Mouse (Mus musculus) brain, adult 10 weeks (tissue): ENCODE results near the gene Cep295. TPM values are rescaled to one million over a fixed set of nuclear protein-coding genes. Genes with fewer than 3 reads are reported as not detected.

Source experiments
- polyA plus RNA-seq: library from polyadenylated mRNA; stranded (reverse); fragments of 350-450 nt; fragmentation: Illumina TruSeq; extraction: RNeasy Lipid Tissue Mini Kit (QIAGEN cat#74804); gene quantifications from one replicate; pipeline ENCODE4 v1.2.3, GENCODE M21; 2015; ENCODE audit warnings: low read depth, low replicate concordance

Cep295 gene
- polyA plus RNA-seq, result 13.4 TPM

DNA sequence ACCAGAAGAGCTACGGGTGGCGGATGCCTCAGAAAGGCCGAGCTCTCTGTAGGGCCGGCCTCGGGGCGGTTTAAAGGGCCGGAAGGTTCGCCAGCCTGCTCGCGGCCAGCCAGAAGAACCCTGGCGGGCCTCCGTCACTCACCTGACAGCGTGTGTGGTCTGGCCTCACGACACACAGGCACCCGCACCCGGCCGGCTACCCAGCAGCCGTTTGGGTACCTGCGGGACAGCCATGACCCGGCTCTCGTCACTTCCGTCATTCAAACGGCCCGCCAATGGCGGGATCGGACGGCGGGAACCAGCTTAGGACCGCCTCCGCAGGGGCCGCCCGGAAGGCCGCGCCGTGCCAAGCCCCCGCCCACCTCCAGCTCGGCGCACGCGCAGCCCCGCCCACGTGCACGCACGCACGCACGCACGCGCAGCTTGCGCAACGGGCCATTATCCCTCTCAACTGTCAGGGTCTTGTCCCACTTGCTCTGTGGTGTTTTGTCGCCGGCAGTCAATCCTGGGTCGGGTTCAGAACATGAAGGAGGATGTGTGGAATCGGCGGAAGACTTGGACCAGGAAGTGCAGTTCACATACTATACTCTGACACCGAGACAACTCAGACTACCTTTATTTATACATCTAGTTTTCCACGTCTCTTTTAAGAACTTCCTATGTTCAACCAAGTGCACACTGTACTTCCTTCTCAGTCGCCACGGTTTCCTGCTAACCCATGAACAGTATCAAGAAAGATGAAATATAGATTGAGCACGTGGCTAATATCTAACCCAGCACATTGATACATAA is at the start of gene Cep295:
Gene Cep295 (minus strand): TSS at position 305 of the 792 bp plus-strand sequence.

GRCm38 (mm10) chr9:15306398-15307119 is 51.0 kb downstream of the Cep295 start, which contains the start of gene 4931406C07Rik:
4931406C07Rik (minus strand) TSS chr9:15306448.

DNA sequence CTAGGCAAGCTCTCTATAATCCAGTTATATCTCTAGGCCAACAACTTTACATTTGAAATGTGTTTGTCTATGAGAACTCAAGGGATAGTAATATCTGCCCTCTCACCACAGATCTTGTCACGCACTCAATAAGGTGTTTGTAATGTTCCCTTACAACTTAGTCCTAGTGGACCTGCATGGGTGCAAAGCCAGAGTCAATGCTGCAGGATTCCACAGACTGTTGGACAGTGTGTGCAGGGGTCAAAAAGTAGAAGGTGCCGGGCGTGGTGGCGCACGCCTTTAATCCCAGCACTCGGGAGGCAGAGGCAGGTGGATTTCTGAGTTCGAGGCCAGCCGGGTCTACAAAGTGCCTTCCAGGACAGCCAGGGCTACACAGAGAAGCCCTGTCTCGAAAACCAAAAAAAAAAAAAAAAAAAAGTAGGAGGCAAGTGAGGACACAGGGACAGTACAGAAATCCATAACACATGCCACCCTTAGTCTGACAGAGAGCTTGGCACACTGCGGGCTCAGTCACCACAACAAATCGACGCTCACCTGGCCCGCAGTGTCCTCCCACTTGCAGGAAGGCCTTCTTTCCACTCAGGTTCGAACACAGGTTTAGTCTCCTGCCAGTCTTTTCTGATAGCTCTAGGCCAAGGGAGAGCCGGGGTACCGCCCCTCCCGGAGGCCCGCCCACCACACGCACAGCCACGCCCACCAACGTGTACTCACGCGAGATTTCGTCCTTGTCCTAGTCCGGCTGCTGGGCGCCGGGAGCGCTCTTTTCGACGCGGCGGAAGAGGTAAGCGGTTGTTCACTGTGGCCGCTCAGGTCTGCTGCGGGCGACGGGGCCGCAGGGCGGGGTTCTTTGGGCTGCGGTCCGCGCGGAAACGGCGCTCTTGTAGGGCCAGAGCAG is 51.8 kb downstream of the Cep295 start, which contains the start of gene Taf1d:
Gene Taf1d (plus strand): TSS at position 712 of the 895 bp plus-strand sequence.

GRCm38 (mm10) chr9:15279649-15280490 is 77.7 kb downstream of the Cep295 start, which contains the start of gene Med17:
Med17 (minus strand) TSS chr9:15279931.

Other genes with a start within 250 kb of the Cep295 start
- not detected for gene Hephl1, start 245.7 kb downstream of the Cep295 start, polyA plus RNA-seq
- gene Vstm5, start 118.7 kb downstream of the Cep295 start, polyA plus RNA-seq, result 16.1 TPM
- 33.2 TPM for gene Med17, start 77.9 kb downstream of the Cep295 start, polyA plus RNA-seq
- 31.4 TPM for gene Taf1d, start 51.6 kb downstream of the Cep295 start, polyA plus RNA-seq
- gene 4931406C07Rik, start 51.3 kb downstream of the Cep295 start, polyA plus RNA-seq, result 24.8 TPM
- 3.7 TPM for gene Smco4, start 135.6 kb upstream of the Cep295 start, polyA plus RNA-seq